Mouse (Mus musculus): ENCODE results near the gene Rpp25. TPM values are rescaled to one million over a fixed set of nuclear protein-coding genes. Genes with fewer than 3 reads are reported as not detected.

Rpp25 gene
- polyA plus RNA-seq (2012; rRNA removed) = 0.22 and 0.33 TPM in 2 replicates

DNA sequence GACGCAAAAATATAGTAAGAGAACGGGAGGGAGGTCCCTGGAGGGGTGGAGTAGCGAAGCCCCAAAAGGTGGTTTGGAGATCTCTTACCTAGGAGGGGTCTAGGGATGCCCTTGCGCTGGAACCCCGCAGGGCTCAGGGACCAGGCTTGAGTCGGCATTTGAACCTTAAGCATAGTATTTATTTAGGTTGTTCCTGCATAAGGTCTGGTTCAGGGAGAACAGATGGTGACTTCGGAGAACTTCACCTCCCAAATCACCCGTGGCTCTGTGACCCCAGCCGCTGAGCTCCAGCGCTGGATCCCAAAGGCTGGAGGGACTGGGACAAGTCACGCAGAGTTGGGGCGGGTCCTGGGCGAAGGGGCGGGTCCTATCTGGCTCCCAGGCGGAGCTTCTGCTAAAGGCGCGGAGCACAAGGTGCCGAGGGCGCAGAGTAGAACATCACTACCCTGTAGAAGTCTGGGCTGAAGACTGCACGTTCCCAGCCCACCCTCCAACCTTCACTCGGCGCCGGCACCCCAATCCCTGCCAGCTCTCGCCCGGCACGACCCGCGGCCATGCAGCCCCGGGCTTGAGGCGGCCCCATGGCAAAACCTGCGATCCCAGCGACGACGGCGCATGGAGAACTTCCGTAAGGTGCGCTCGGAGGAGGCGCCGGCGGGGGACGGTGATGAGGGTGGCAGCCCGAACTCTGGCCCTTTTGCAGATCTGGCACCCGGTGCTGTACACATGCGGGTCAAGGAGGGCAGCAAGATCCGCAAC, at the start of gene Rpp25:
Gene Rpp25, plus strand, starts transcription at position 405 of the 759 bp plus-strand sequence.
- 3% methylated on average over 46 of the region's 46 CpGs for WGBS
- H3K36me3 ChIP-seq (ENCODE audit: control insufficient read depth, insufficient read depth, low read length) = no peaks in the 10 kb centered on the region
- no peak within 1 kb of the TSS for H3K27ac ChIP-seq (ENCODE audit: insufficient read depth, low read length)
- DNase-seq (ENCODE audit: low read depth in 1 of 2, low spot score in 2 of 2) = no peak
- H3K4me3 ChIP-seq (ENCODE audit: extremely low read depth, insufficient read depth, insufficient read length) = peak within 1 kb of the TSS; percentile 23; the same call in 1 of the 2 replicates
- H3K4me1 ChIP-seq (ENCODE audit: control insufficient read depth, insufficient read depth, insufficient read length) = peaks cover 8% of the 10 kb centered on the region
- no peak for TF ChIP-seq CTCF (IDR thresholded peaks at IDR 0.05; ENCODE audit: extremely low read depth, insufficient read depth, insufficient read length, insufficient replicate concordance)
- TF ChIP-seq POLR2A (IDR thresholded peaks at IDR 0.05; ENCODE audit: low read depth, low read length) = no peak
- H3K27me3 ChIP-seq (ENCODE audit: control insufficient read depth, insufficient read depth, low read length) = peaks cover 27% of the 10 kb centered on the region

DNA sequence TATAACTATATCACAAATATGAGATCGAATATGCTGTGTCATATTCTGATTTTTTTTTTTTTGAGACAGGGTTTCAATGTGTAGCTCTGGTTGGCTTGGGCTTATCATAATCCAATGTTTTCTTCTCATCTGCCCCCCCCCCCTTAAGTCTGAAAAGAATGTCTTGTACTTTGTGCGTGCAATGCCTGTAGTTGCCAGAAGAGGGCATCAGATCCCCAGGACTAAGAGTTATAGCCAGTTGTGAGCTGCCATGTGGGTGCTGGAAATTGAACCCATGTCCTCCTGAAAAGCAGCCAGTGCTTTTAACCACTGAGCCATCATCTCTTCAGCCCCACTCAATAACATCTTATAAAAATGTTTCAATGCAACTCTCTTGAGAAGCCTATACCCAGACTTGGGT, 44.1 kb upstream of the Rpp25 start:
- over 99% methylated on average over 2 of the region's 2 CpGs for WGBS
- Histone ChIP-seq H3K4me3 (ENCODE audit: extremely low read depth, insufficient read depth, insufficient read length) (no peak overlapping the region), H3K27ac (ENCODE audit: insufficient read depth, low read length) (no peak overlapping the region), H3K4me1 (ENCODE audit: control insufficient read depth, insufficient read depth, insufficient read length) (no peaks in the 10 kb centered on the region), H3K27me3 (ENCODE audit: control insufficient read depth, insufficient read depth, low read length) (no peaks in the 10 kb centered on the region), H3K36me3 (ENCODE audit: control insufficient read depth, insufficient read depth, low read length) (no peaks in the 10 kb centered on the region)
- TF ChIP-seq POLR2A (IDR thresholded peaks at IDR 0.05; ENCODE audit: low read depth, low read length) (no peak), CTCF (IDR thresholded peaks at IDR 0.05; ENCODE audit: extremely low read depth, insufficient read depth, insufficient read length, insufficient replicate concordance) (no peak)
- no peak for DNase-seq (ENCODE audit: low read depth in 1 of 2, low spot score in 2 of 2)

DNA sequence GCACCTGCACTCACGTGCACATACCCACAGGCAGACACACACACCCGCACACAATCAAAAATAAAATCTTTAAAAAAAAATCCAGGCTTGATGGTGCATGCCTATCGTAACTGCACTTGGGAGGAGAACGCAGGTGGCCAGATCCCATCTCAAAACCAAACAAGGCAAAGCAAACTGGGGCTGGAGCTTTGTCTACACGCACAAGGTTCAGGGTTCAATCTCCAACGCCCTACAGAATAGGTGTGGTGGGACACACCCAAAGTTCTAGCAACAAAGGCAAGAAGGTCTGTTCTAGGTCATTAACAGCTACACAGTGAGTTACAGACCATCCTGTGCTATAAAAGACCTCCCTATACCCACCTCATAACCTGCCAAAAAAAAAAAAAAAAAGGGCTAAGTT, 41.0 kb upstream of the Rpp25 start:
- Histone ChIP-seq H3K4me3 (ENCODE audit: extremely low read depth, insufficient read depth, insufficient read length) (no peak overlapping the region), H3K4me1 (ENCODE audit: control insufficient read depth, insufficient read depth, insufficient read length) (peaks cover 6% of the 10 kb centered on the region; the same call in 1 of the 2 replicates), H3K27ac (ENCODE audit: insufficient read depth, low read length) (no peak overlapping the region), H3K36me3 (ENCODE audit: control insufficient read depth, insufficient read depth, low read length) (no peaks in the 10 kb centered on the region), H3K27me3 (ENCODE audit: control insufficient read depth, insufficient read depth, low read length) (peaks cover 2% of the 10 kb centered on the region; the same call in 1 of the 2 replicates)
- DNase-seq (ENCODE audit: low read depth in 1 of 2, low spot score in 2 of 2) = no peak
- no peak for TF ChIP-seq POLR2A (IDR thresholded peaks at IDR 0.05; ENCODE audit: low read depth, low read length)
- TF ChIP-seq CTCF (IDR thresholded peaks at IDR 0.05; ENCODE audit: extremely low read depth, insufficient read depth, insufficient read length, insufficient replicate concordance) = no peak
- WGBS = 60% methylated on average over 6 of the region's 6 CpGs

DNA sequence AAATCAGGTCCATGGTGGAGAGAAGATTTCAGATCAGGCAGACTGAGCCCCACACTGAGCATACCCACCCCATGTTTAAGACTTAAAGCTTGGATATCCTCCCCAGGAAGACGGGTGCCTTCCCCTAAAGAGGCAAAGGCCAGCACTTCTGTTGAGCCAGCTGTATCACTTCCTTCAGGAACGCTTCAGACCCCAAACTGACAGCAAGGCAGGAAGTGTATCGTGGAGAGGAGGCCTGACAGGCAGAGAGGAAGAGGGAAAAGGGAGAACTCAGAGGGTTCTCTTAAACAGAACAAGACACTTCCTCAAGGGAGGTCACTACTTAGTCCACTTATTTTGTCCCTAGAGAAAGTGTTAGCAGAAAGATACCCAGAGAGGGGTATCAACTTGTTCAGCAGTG, 37.7 kb upstream of the Rpp25 start:
- peaks cover 2% of the 10 kb centered on the region; the same call in 1 of the 2 replicates for H3K27me3 ChIP-seq (ENCODE audit: control insufficient read depth, insufficient read depth, low read length)
- 5% methylated on average over 3 of the region's 3 CpGs for WGBS
- TF ChIP-seq POLR2A (IDR thresholded peaks at IDR 0.05; ENCODE audit: low read depth, low read length) (no peak), CTCF (IDR thresholded peaks at IDR 0.05; ENCODE audit: extremely low read depth, insufficient read depth, insufficient read length, insufficient replicate concordance) (no peak)
- DNase-seq (ENCODE audit: low read depth in 1 of 2, low spot score in 2 of 2) = no peak
- H3K36me3 ChIP-seq (ENCODE audit: control insufficient read depth, insufficient read depth, low read length) = no peaks in the 10 kb centered on the region
- peaks cover 6% of the 10 kb centered on the region; the same call in 1 of the 2 replicates for H3K4me1 ChIP-seq (ENCODE audit: control insufficient read depth, insufficient read depth, insufficient read length)
- H3K4me3 ChIP-seq (ENCODE audit: extremely low read depth, insufficient read depth, insufficient read length) = no peak overlapping the region
- 0 out of 2 replicates have a peak overlapping the region, but pooled peaks have one; percentile 33 for H3K27ac ChIP-seq (ENCODE audit: insufficient read depth, low read length)

DNA sequence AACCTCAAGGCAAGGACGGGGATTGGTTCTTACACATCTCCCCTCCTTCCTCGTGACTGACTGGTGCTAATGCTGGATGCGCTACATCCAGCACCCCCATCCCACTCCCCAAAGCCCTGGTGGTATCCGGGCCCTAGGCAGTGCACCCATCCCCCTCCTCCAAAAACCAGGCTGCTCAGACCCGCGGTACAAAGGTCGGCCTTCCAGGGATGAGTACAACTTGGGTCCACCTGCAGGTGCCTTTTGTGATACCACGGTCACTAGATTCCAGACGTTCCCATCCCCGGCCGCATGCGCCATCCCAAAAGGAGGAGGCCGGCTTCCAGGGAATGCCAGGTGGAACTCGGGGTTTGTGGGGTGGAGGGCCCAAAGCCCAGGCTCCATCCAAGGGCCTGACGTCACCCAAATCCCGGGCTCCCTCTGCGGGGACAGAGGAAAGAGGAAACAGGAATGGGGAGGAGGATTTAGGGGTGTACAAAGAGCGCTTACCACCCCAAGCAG, 36.5 kb upstream of the Rpp25 start:
- H3K4me1 ChIP-seq (ENCODE audit: control insufficient read depth, insufficient read depth, insufficient read length) = peaks cover 6% of the 10 kb centered on the region; the same call in 1 of the 2 replicates
- no peaks in the 10 kb centered on the region for H3K36me3 ChIP-seq (ENCODE audit: control insufficient read depth, insufficient read depth, low read length)
- peak overlapping the region; percentile 51 for H3K4me3 ChIP-seq (ENCODE audit: extremely low read depth, insufficient read depth, insufficient read length)
- TF ChIP-seq CTCF (IDR thresholded peaks at IDR 0.05; ENCODE audit: extremely low read depth, insufficient read depth, insufficient read length, insufficient replicate concordance) (no peak), POLR2A (IDR thresholded peaks at IDR 0.05; ENCODE audit: low read depth, low read length) (no peak)
- DNase-seq (ENCODE audit: low read depth in 1 of 2, low spot score in 2 of 2) = no peak
- WGBS = 8% methylated on average over 18 of the region's 18 CpGs
- H3K27ac ChIP-seq (ENCODE audit: insufficient read depth, low read length) = no peak overlapping the region
- H3K27me3 ChIP-seq (ENCODE audit: control insufficient read depth, insufficient read depth, low read length) = peaks cover 2% of the 10 kb centered on the region; the same call in 1 of the 2 replicates

DNA sequence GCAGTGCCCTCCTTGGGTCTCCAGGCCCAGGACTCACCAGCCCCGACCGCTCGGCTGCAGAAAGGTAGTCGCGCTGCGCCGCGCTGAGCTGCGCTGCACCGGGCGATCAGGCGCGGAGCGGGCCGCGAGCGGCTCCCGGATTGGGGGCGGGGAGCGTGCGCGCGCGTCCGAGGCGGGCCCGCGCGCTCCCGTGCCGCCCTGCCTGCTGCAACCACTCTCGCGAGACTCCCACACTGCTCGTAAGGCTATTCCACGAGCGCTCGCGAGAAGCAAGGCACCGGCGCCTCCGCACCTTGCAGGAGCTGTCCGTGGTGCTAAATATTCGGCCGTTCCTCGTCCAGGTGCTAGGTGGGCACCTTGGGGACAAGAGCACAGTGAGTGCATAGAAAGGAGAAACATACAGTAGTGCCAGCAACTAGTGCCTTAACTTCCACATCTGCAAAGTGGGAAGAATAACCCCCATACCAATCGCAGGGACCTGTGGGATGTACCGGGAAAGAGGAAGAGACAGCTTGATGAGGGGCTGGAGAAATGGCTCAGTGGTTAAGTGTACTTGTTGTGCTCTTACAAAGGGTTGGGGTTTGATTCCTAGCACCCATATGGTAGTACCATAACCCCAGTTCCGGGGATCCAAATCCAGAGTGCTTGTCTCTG, 35.8 kb upstream of the Rpp25 start, which contains the start of gene Scamp5:
Gene Scamp5, minus strand, starts transcription at position 165 of the 654 bp plus-strand sequence.
- no peaks in the 10 kb centered on the region for H3K36me3 ChIP-seq (ENCODE audit: control insufficient read depth, insufficient read depth, low read length)
- TF ChIP-seq POLR2A (IDR thresholded peaks at IDR 0.05; ENCODE audit: low read depth, low read length) = no peak
- TF ChIP-seq CTCF (IDR thresholded peaks at IDR 0.05; ENCODE audit: extremely low read depth, insufficient read depth, insufficient read length, insufficient replicate concordance) = no peak
- peak; percentile 39 to 61 for DNase-seq (ENCODE audit: low read depth in 1 of 2, low spot score in 2 of 2)
- H3K27me3 ChIP-seq (ENCODE audit: control insufficient read depth, insufficient read depth, low read length) = peaks cover 2% of the 10 kb centered on the region; the same call in 1 of the 2 replicates
- H3K4me3 ChIP-seq (ENCODE audit: extremely low read depth, insufficient read depth, insufficient read length) = peak within 1 kb of the TSS; percentile 51
- no peak within 1 kb of the TSS for H3K27ac ChIP-seq (ENCODE audit: insufficient read depth, low read length)
- peaks cover 6% of the 10 kb centered on the region; the same call in 1 of the 2 replicates for H3K4me1 ChIP-seq (ENCODE audit: control insufficient read depth, insufficient read depth, insufficient read length)
- WGBS = 2% methylated on average over 45 of the region's 48 CpGs
